Mouse (Mus musculus): ENCODE results near the gene Zbtb16.

DNA sequence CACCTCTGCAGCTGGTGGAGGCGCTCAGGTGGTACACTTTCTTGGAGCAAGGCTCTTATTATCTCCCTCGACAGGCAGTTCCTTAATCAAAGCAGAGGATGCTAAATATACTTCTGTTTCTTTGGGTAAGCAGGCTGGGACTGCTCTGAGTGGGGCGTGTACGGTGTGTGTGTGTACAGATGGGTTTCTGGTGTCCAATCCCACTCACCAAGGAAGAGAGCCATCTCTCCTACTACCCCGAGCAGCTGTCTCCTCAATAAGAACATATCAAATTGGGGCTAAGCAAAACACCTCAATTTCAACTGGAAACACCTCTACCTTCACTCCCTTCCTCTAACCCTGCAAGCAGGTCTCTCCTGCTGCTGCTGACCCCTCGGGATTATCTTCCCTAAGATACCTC lies 162.8 kb downstream of the Zbtb16 start:
- TF ChIP-seq POLR2A (IDR thresholded peaks at IDR 0.05; ENCODE audit: extremely low read depth, insufficient read depth, low read length), result no peak
- no peak for TF ChIP-seq CTCF (IDR thresholded peaks at IDR 0.05; ENCODE audit: low read depth, low read length)
